ENCODE assay signal across 8 mouse cellular contexts in genomic region chr12:110850010-110850928, GRCm38 (mm10). TPM values are rescaled to one million over a fixed set of nuclear protein-coding genes. Genes with fewer than 3 reads are reported as not detected.
DNase-seq lines count a peak whose midpoint lies in the region; ATAC-seq and TF ChIP-seq lines count a peak whose summit lies in the region.

Gene Zfp839 (plus strand): TSS chr12:110850253.

- peak; percentile 47; the same call in 1 of the 2 replicates for TF ChIP-seq EP300 in ES-Bruce4 (IDR thresholded peaks at IDR 0.05; ENCODE audit: insufficient read depth, low read depth, low read length)

- intact Hi-C loops in heart, postnatal 14 days (cut with DNase I): no loop called here

- H3K36me3 ChIP-seq in ES-Bruce4 (ENCODE audit: control insufficient read depth, insufficient read depth, low read length, poor library complexity, severe bottlenecking): no peaks in the 10 kb centered on the region
- H3K36me3 ChIP-seq in forebrain, embryonic 14.5 days (ENCODE audit: control insufficient read depth, insufficient read depth, low read length): peaks cover 3% of the 10 kb centered on the region; the same call in 1 of the 2 replicates
- H3K36me3 ChIP-seq in neural tube, embryonic 14.5 days (ENCODE audit: control insufficient read depth, insufficient read depth, low read length): no peaks in the 10 kb centered on the region

- H3K4me3 ChIP-seq in ES-Bruce4 (ENCODE audit: low read depth, low read length): peak within 1 kb of the TSS; percentile 92
- H3K4me3 ChIP-seq in forebrain, embryonic 14.5 days (ENCODE audit: low read depth, low read length): peak within 1 kb of the TSS; percentile 81
- peak within 1 kb of the TSS; percentile 77 for H3K4me3 ChIP-seq in neural tube, embryonic 14.5 days (ENCODE audit: low read depth, low read length)

- H3K9me3 ChIP-seq in ES-Bruce4 (replicated peaks; ENCODE audit: control insufficient read depth, insufficient read depth, low read length, poor library complexity, severe bottlenecking): no peaks in the 10 kb centered on the region
- H3K9me3 ChIP-seq in forebrain, embryonic 14.5 days (replicated peaks; ENCODE audit: control insufficient read depth, low read length): no peaks in the 10 kb centered on the region
- no peaks in the 10 kb centered on the region for H3K9me3 ChIP-seq in neural tube, embryonic 14.5 days (ENCODE audit: control insufficient read depth, low read length)

- H3K27ac ChIP-seq in ES-Bruce4 (ENCODE audit: insufficient read depth, low read length): peak within 1 kb of the TSS; percentile 42
- H3K27ac ChIP-seq in forebrain, embryonic 14.5 days (ENCODE audit: low read depth, low read length): no peak within 1 kb of the TSS
- peak within 1 kb of the TSS; percentile 60 for H3K27ac ChIP-seq in neural tube, embryonic 14.5 days (ENCODE audit: low read depth, low read length)

- peak within 1 kb of the TSS; percentile 74 for H3K4me2 ChIP-seq in forebrain, embryonic 14.5 days (ENCODE audit: low read length)
- H3K4me2 ChIP-seq in neural tube, embryonic 14.5 days (ENCODE audit: low read depth, low read length): peak within 1 kb of the TSS; percentile 79

- H3K27me3 ChIP-seq in ES-Bruce4 (ENCODE audit: control insufficient read depth, insufficient read depth, low read length, poor library complexity, severe bottlenecking): no peaks in the 10 kb centered on the region
- peaks cover 10% of the 10 kb centered on the region; the same call in 1 of the 2 replicates for H3K27me3 ChIP-seq in forebrain, embryonic 14.5 days (replicated peaks; ENCODE audit: control insufficient read depth, insufficient read depth, low read length)
- peaks cover 5% of the 10 kb centered on the region; the same call in 1 of the 2 replicates for H3K27me3 ChIP-seq in neural tube, embryonic 14.5 days (ENCODE audit: control insufficient read depth, insufficient read depth, low read length)

- peaks cover 8% of the 10 kb centered on the region for H3K4me1 ChIP-seq in ES-Bruce4 (ENCODE audit: control insufficient read depth, insufficient read depth, low read length)
- peaks cover 10% of the 10 kb centered on the region for H3K4me1 ChIP-seq in forebrain, embryonic 14.5 days (ENCODE audit: control insufficient read depth, insufficient read depth, low read length)
- H3K4me1 ChIP-seq in neural tube, embryonic 14.5 days (ENCODE audit: control insufficient read depth, insufficient read depth, low read length): peaks cover 8% of the 10 kb centered on the region

- ATAC-seq in forebrain, embryonic 14.5 days: peak; percentile 89
- peak; percentile 86 for ATAC-seq in neural tube, embryonic 14.5 days (ENCODE audit: low read depth)

- no peak for TF ChIP-seq POLR2A in ES-Bruce4 (IDR thresholded peaks at IDR 0.05; ENCODE audit: insufficient read depth, low read length)

- no peak for TF ChIP-seq CTCF in ES-Bruce4 (IDR thresholded peaks at IDR 0.05; ENCODE audit: low read depth, low read length)

- under 1% methylated on average over 71 of the region's 89 CpGs for WGBS in forebrain, embryonic 14.5 days
- WGBS in neural tube, embryonic 14.5 days: under 1% methylated on average over 61 of the region's 89 CpGs

- peak within 1 kb of the TSS; percentile 89 for H3K9ac ChIP-seq in ES-Bruce4 (ENCODE audit: low read depth, poor library complexity, severe bottlenecking)
- H3K9ac ChIP-seq in forebrain, embryonic 14.5 days (ENCODE audit: low read length): peak within 1 kb of the TSS; percentile 85
- peak within 1 kb of the TSS; percentile 90 for H3K9ac ChIP-seq in neural tube, embryonic 14.5 days (replicated peaks; ENCODE audit: low read depth, low read length)

- DNase-seq in cerebellum, adult 11 months: peak; percentile 86
- DNase-seq in forebrain, embryonic 14.5 days (ENCODE audit: low spot score): peak; percentile 81
- peak; percentile 89 to 92 for DNase-seq in heart, postnatal 14 days
- DNase-seq in layer of hippocampus, adult 18-20 months (ENCODE audit: low spot score in 2 of 2): peak; percentile 84 to 92
- DNase-seq in lung, adult 18-20 months: peak; percentile 83 to 86
- DNase-seq in testis, postnatal 10 days (ENCODE audit: low spot score): peak; percentile 93

RNA-seq across cellular contexts. Expression of gene Zfp839, which starts in this region (rescaled TPM):
- 11.2 and 12.6 TPM in 2 replicates for polyA plus RNA-seq in ES-Bruce4 (2011; ENCODE audit: insufficient read depth, insufficient read length, low read depth, missing spikeins)
- polyA plus RNA-seq in forebrain, embryonic 14.5 days (2014; fragmentation: Nextera tagmentation; extraction: Ambion mirVana): 0.81 and 0.88 TPM in 2 replicates
- 1 to 10 TPM; 7.9 to 8.0 TPM for total RNA-seq in heart, postnatal 14 days (2021)
- total RNA-seq in layer of hippocampus, adult 18-20 months (2021): 10 to 100 TPM; 10.4 to 11.4 TPM
- polyA plus RNA-seq in neural tube, embryonic 14.5 days (2014; fragmentation: Nextera tagmentation; extraction: Ambion mirVana): 3.5 and 3.8 TPM in 2 replicates

Comparison
In these comparisons a context has a peak if more than half of its experiments do, and no peak if none do; other contexts are left out.
1. Peak in DNase-seq, ATAC-seq, H3K4me3 ChIP-seq, H3K9ac ChIP-seq and H3K4me2 ChIP-seq in forebrain, embryonic 14.5 days; RNA of the gene not detected or under 1 TPM.